Mouse (Mus musculus) E14TG2a.4 (cell line): ENCODE measurements around the gene 4931406P16Rik.

Experiments used
- CTCF ChIP-seq: conservative IDR thresholded peaks from 2 replicates; pipeline ENCODE4 v1.5.1; 2014; ENCODE audit warnings: low read length
- NANOG ChIP-seq: IDR thresholded peaks from 2 replicates; pipeline ENCODE4 v1.6.1; 2014; ENCODE audit warnings: borderline replicate concordance, low read length, mixed read lengths
- POU5F1 ChIP-seq: IDR thresholded peaks from 2 replicates; pipeline ENCODE4 v1.6.1; 2014; ENCODE audit warnings: low read length, borderline replicate concordance

- TF ChIP-seq CTCF (peak; percentile 60), POU5F1 (no peak), NANOG (no peak)
Measured at GRCm38 (mm10) chr7:34195632-34196031, 117.7 kb downstream of the 4931406P16Rik start.
